Mouse (Mus musculus) bone marrow macrophage, adult 2 months (primary cell): ENCODE data around the gene Dhrs3.

Experiments
- CTCF ChIP-seq: IDR thresholded peaks from 2 replicates; pipeline ENCODE4 v1.5.1; 2012; ENCODE audit warnings: low read depth, mild to moderate bottlenecking, low read length, moderate library complexity
- POLR2A ChIP-seq: IDR thresholded peaks from 2 replicates; pipeline ENCODE4 v1.6.1; 2012; ENCODE audit warnings: mild to moderate bottlenecking, low read depth, low read length, borderline replicate concordance

DNA sequence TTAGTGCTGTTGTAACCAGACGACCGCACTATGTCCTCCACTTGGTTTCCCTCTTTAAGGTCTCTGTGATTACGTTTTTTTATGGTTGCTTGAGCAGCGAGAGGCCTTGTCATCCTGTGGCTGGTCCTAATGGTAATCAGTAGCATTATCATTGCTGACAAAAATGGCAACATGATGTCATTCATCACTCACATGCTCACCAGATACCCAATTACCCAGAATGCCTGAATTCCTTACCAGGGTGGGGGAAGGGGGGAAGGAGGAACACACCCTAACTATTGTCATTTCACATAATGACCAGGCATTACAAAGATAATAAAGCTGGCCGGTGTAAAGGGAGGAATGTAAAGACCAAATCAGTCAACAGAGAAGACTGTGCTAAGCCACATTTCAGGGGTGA, 12.5 kb downstream of the Dhrs3 start:
- TF ChIP-seq CTCF (no peak), POLR2A (no peak)
